Mouse (Mus musculus) bone marrow macrophage, adult 2 months (primary cell): Measurements from ENCODE around the gene Rimbp2. TPM values are rescaled to one million over a fixed set of nuclear protein-coding genes. Genes with fewer than 3 reads are reported as not detected.
"Not testable (repeated sequence)": the region's sequence is repeated elsewhere in the genome, so short reads cannot be mapped to it uniquely, and the experiment has no call there.

Experiments
- H3K27ac ChIP-seq: 2 replicates; pipeline ENCODE4 v1.5.1; 2012; ENCODE audit warnings: low read depth, low read length; ENCODE audit not compliant: insufficient read depth
- H3K4me1 ChIP-seq: 2 replicates; pipeline ENCODE4 v1.6.1; 2012; ENCODE audit warnings: low read length; ENCODE audit not compliant: control insufficient read depth, insufficient read depth
- H3K4me3 ChIP-seq: 2 replicates; pipeline ENCODE4 v1.5.1; 2012; ENCODE audit warnings: mild to moderate bottlenecking, low read length, moderate library complexity; ENCODE audit not compliant: insufficient read depth
- CTCF ChIP-seq: IDR thresholded peaks from 2 replicates; pipeline ENCODE4 v1.5.1; 2012; ENCODE audit warnings: low read depth, mild to moderate bottlenecking, low read length, moderate library complexity
- POLR2A ChIP-seq: IDR thresholded peaks from 2 replicates; pipeline ENCODE4 v1.6.1; 2012; ENCODE audit warnings: mild to moderate bottlenecking, low read depth, low read length, borderline replicate concordance
- polyA plus RNA-seq: library from polyadenylated mRNA; stranded (reverse); fragments of >200 nt; gene quantifications from 2 replicates; pipeline ENCODE4 v1.2.4, GENCODE M21; 2012; ENCODE audit not compliant: missing spikeins, insufficient read depth, insufficient read length

The Rimbp2 gene
- polyA plus RNA-seq, result 0.92 TPM in 1 of 2 replicates, not detected in the other

GRCm38 (mm10) chr5:128953278-128954070, at the start of gene Rimbp2:
TSS of gene Rimbp2 (minus strand) at chr5:128953486.
- Histone ChIP-seq H3K4me3 (no peak within 1 kb of the TSS), H3K4me1 (no peaks in the 10 kb centered on the region), H3K27ac (no peak within 1 kb of the TSS)
- TF ChIP-seq CTCF (no peak), POLR2A (no peak)

GRCm38 (mm10) chr5:129002571-129003011, 49.3 kb upstream of the Rimbp2 start:
- H3K4me1 ChIP-seq, result peaks cover 65% of the 10 kb centered on the region
- H3K4me3 ChIP-seq, result peak overlapping the region; percentile 43
- peak overlapping the region; percentile 98 for H3K27ac ChIP-seq
- no peak for TF ChIP-seq POLR2A
- TF ChIP-seq CTCF, result no peak

GRCm38 (mm10) chr5:129000706-129001468, 47.6 kb upstream of the Rimbp2 start:
- Histone ChIP-seq H3K27ac (peak overlapping the region; percentile 98), H3K4me1 (peaks cover 49% of the 10 kb centered on the region), H3K4me3 (no peak overlapping the region)
- TF ChIP-seq POLR2A (no peak), CTCF (no peak)

DNA sequence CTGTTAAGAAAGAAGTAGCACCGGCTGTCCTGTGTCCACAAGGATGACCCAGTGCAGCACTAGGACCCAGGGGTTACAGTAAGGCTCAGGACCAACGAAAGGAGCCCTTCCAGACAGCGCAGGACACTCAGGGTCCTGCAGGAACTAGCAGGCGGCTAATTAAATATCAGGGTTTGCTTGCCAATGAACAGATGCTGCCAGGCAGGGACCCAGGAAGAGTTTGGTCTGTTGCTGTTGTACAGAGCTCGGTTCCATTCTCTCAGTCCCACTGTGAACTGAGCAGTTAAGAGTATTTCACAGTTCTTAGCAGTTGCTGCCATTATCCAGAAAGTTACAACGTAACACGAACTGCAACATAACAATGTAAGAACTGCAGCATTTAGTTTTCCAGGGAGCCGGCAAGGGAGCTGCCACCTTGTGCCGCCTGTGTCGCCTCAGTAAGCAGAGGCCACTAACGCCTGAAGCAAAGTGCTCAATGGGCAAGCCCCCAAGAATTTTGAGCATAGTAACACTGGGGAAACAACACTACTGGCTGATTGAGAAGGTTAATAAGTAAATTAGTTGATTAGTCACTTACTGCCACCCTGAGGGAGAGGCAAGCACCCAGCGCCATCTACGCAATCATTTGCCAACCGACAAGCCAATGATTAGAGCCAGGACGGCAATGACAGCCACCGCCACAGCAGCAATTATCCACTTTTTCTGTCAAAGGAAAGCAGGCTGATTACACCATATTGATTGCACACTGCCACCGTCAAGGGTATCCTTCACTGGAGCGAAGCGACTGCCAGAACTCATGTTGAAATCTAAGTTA, 34.1 kb upstream of the Rimbp2 start:
- TF ChIP-seq POLR2A (no peak), CTCF (no peak)
- no peak overlapping the region for H3K4me3 ChIP-seq
- no peak overlapping the region for H3K27ac ChIP-seq
- no peaks in the 10 kb centered on the region for H3K4me1 ChIP-seq

DNA sequence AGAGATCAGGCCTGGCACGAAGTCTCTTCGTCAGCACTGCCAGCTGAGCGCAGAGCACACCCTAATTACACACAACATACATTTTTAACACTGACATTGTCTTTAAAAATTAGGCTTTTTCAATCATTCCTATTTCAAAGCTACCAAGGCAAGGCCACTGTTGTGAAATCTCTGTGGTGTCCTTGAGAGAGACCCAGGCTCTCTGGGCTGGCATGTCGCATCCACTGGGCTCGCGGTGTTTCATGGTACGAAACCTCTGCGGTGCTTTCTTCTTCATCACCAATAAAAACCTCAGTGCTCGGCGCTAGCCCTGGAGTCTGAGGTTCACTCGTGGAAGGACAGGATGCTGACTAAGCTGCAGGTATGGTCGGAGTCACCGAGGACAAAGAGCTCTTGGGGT, 32.7 kb upstream of the Rimbp2 start:
- TF ChIP-seq POLR2A (no peak), CTCF (no peak)
- H3K27ac ChIP-seq, result no peak overlapping the region

DNA sequence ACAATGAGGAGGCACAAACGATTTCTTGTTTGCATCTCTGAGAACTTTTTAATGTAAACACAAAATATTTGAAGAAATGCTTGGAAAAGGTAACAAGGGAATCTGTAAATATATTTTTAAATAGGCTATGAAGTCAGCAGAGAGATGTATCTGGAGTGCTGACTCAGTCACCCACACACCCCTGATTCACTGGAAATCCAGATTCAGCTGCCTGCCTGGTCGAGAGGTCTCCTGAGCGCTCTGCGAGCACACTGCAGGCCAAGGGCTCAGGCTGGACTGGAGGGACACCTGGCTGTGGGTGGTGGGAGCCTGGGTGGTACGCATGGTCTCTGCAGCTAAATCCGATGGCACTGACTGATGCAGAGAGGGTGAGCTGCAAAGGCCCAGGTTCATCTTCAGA, 31.2 kb upstream of the Rimbp2 start:
- H3K27ac ChIP-seq, result no peak overlapping the region
- no peak for TF ChIP-seq POLR2A
- TF ChIP-seq CTCF, result no peak
- no peaks in the 10 kb centered on the region for H3K4me1 ChIP-seq
- H3K4me3 ChIP-seq, result no peak overlapping the region

More for the DNA sequence above, 32.7 kb upstream of the Rimbp2 start:
- H3K4me1 ChIP-seq, result no peaks in the 10 kb centered on the region
- no peak overlapping the region for H3K4me3 ChIP-seq

DNA sequence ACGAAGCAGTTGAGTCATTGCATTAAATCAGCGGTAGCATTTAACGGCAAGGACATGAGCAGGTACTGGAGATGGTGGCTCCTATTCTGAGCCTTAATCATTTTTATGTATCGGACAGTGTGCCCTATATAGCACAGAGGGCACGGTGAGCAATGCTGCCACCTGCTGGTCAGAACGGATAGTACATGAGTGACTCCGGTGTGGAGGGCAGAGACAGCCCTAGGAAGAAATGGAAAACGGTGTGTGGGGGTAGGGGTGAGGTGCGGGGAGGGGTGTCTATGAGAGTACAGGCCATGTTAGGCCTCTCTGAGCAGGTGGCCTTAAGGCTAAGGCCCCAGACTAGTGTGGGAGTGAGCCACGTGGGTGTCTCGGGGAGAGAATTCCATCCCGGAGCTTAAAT, 28.3 kb upstream of the Rimbp2 start:
- Histone ChIP-seq H3K4me1 (no peaks in the 10 kb centered on the region), H3K4me3 (no peak overlapping the region), H3K27ac (no peak overlapping the region)
- TF ChIP-seq CTCF, result peak; percentile 53
- no peak for TF ChIP-seq POLR2A

DNA sequence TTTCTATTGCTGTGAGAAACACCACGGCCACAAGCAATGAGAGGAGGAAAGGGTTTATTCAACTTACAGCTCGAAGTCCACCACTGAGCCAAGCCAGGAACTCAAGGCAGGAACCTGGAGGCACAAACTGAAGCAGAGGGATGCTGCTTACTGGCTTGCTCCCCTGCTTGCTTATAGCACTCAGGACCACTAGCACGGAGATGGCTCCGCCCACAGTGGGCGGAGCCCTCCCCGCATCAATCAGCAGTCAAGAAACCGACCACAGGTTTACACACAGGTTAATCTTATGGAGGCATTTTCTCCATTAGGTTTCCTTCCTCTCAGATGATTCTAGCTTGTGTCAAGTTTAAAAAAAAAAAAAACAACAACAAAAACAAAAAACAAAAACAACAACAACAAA, 27.6 kb upstream of the Rimbp2 start:
- Histone ChIP-seq H3K4me3 (no peak overlapping the region), H3K4me1 (no peaks in the 10 kb centered on the region), H3K27ac (no peak overlapping the region)
- no peak for TF ChIP-seq POLR2A
- no peak for TF ChIP-seq CTCF

GRCm38 (mm10) chr5:128978957-128979356, 25.7 kb upstream of the Rimbp2 start:
- TF ChIP-seq POLR2A (no peak), CTCF (no peak)
- H3K4me1 ChIP-seq, result no peaks in the 10 kb centered on the region
- H3K4me3 ChIP-seq, result no peak overlapping the region
- H3K27ac ChIP-seq, result no peak overlapping the region

DNA sequence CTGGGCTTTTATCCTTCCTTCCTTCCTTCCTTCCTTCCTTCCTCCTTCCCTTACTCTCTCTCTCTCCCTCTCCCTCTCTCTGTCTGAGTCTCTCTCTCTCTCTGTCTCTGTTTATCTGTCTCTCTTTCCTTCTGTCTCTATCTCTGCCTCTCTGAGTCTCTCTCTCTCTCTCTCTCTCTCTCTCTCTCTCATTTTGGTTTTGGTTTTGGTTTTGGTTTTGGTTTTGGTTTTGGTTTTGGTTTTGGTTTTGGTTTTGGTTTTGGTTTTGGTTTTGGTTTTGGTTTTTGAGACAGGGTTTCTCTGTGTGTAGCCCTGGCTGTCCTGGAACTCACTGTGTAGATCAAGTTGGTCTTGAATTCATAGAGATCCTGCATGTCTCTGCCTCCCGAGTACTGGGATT, 24.2 kb upstream of the Rimbp2 start:
- not testable (repeated sequence) for H3K4me1 ChIP-seq, H3K27ac ChIP-seq, H3K4me3 ChIP-seq
